Mouse (Mus musculus) gastrocnemius, postnatal 4 days (tissue): ENCODE results near the gene Gm10271. TPM values are rescaled to one million over a fixed set of nuclear protein-coding genes. Genes with fewer than 3 reads are reported as not detected.

Experiments
- total RNA-seq, 2 experiments: library from RNA; stranded (reverse); gene quantifications; 2 replicates each; pipeline ENCODE4 v1.2.3; 2021

The Gm10271 gene
- total RNA-seq, 2 experiments from 2014 or later = not detected

Other genes with a start within 250 kb of the Gm10271 start
- under 1 TPM; 0.34 to 0.42 TPM for gene Myrfl, start 75.7 kb downstream of the Gm10271 start, total RNA-seq
- gene Rab3ip, start 21.8 kb downstream of the Gm10271 start, total RNA-seq = 10 to 100 TPM; 25.9 to 28.3 TPM
- 10 to 100 TPM; 10.9 to 12.7 TPM for gene Best3, start 13.7 kb upstream of the Gm10271 start, total RNA-seq
- under 1 TPM; 0.18 to 0.20 TPM for gene Lrrc10, start 72.7 kb upstream of the Gm10271 start, total RNA-seq
- gene Cct2, start 91.2 kb upstream of the Gm10271 start, total RNA-seq = 100 to 1,000 TPM; 218 to 224 TPM
- 10 to 100 TPM; 15.4 to 17.7 TPM for gene Frs2, start 175.9 kb upstream of the Gm10271 start, total RNA-seq